Mouse (Mus musculus) monocyte, adult 2 months (primary cell): ENCODE results near the gene Lpin1.

Experiments used
- DNase-seq, 2 experiments: peaks; one replicate each; pipeline ENCODE4 v3.0.0; 2022; ENCODE audit warnings: low spot score in 2 of 2, low read depth in 1 of 2

Gene Lpin1

GRCm38 (mm10) chr12:16528650-16529049, 82.1 kb downstream of the Lpin1 start:
- DNase-seq: no peak

GRCm38 (mm10) chr12:16527941-16528340, 82.8 kb downstream of the Lpin1 start:
- DNase-seq: no peak

GRCm38 (mm10) chr12:16526862-16527261, 83.9 kb downstream of the Lpin1 start:
- DNase-seq: no peak

- DNase-seq: no peak
Measured at GRCm38 (mm10) chr12:16526134-16526533, 84.6 kb downstream of the Lpin1 start.

- no peak for DNase-seq
Measured at GRCm38 (mm10) chr12:16515183-16515582, 95.6 kb downstream of the Lpin1 start.

GRCm38 (mm10) chr12:16512991-16513390, 97.8 kb downstream of the Lpin1 start:
- no peak for DNase-seq

GRCm38 (mm10) chr12:16509122-16509752, 101.5 kb downstream of the Lpin1 start:
- DNase-seq: peak in 1 of 2 experiments; percentile 7

GRCm38 (mm10) chr12:16506796-16507790, 103.7 kb downstream of the Lpin1 start:
- DNase-seq: no peak

- DNase-seq: no peak
Measured at GRCm38 (mm10) chr12:16504244-16504643, 106.5 kb downstream of the Lpin1 start.

GRCm38 (mm10) chr12:16497960-16498359, 112.8 kb downstream of the Lpin1 start:
- no peak for DNase-seq

- DNase-seq: no peak
Measured at GRCm38 (mm10) chr12:16492713-16493112, 118.1 kb downstream of the Lpin1 start.

- DNase-seq: no peak
Measured at GRCm38 (mm10) chr12:16488899-16489298, 121.9 kb downstream of the Lpin1 start.

- no peak for DNase-seq
Measured at GRCm38 (mm10) chr12:16487453-16487852, 123.3 kb downstream of the Lpin1 start.
